Mouse (Mus musculus) frontal cortex, postnatal 14 days (tissue): ENCODE data around the gene Tmem151b.

Experiments
- DNase-seq, 2 experiments: peaks; one replicate each; pipeline ENCODE4 v3.0.0; 2022; ENCODE audit warnings: low spot score in 2 of 2

Tmem151b gene

GRCm38 (mm10) chr17:45584096-45584896, 34.8 kb upstream of the Tmem151b start:
- DNase-seq, result peak; percentile 63 to 79

- DNase-seq, result no peak
Observed at GRCm38 (mm10) chr17:45582715-45583355, 33.4 kb upstream of the Tmem151b start.

DNA sequence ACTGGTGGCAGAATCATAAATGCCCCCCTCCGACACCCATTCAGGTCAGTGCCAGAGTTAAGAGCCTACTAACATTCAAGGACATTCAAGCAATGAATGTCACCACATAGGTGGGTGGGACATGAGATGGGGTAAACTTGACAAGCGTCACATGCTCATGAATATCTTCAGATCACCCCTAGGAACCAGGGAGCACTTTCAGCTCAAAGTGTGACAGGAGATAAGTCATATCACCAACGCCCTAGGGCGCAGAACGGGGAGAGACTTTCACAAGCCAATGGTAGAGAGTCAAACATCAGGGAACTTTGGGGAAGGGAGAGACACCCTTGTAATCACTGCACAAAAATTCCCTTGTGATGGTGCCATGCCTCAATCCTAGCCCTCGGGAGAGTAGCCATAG, 32.7 kb upstream of the Tmem151b start:
- no peak for DNase-seq

DNA sequence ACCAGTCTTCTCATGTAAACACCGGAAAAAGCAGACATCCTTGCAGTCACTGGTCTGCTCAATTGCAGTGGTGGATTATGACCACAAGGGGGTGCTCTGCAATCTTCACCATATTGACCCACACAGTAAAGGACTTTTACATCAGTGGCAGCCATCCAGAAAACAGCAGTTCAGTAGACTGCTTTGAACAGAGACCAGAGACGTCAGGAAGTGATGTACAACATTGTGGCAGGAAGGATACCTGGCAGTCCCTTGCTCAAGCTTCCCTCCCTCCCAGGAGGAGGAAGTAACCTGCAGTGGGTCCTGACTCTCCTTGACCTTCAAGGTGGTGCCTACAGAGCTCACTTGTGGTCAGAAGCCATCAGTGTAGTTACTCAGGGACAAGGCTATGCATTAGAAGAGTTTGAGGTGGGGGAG, 32.1 kb upstream of the Tmem151b start:
- DNase-seq, result peak in 1 of 2 experiments; percentile 59

- DNase-seq, result no peak
Observed at GRCm38 (mm10) chr17:45580958-45581477, 31.5 kb upstream of the Tmem151b start.

DNA sequence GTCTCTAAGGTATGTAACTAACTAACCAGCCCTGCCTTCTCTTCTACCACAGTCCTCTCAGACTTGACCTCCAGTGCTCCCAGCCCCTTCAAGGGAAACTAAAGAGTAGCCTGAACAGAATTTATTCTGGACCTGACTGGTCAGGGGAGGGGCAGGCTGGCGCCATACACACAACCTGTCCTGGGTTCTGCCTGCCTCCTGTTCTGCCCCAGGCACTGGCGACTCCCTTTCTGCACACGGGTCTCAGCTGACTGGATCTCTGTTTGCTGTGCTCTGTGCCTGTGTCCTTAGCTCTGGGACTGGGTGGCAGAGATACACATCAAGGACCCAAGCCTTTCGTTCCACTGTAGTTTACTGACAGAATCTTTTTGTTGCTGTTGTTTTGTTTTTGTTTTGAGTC, 30.1 kb upstream of the Tmem151b start:
- DNase-seq, result no peak

GRCm38 (mm10) chr17:45578843-45579242, 29.4 kb upstream of the Tmem151b start:
- no peak for DNase-seq

DNA sequence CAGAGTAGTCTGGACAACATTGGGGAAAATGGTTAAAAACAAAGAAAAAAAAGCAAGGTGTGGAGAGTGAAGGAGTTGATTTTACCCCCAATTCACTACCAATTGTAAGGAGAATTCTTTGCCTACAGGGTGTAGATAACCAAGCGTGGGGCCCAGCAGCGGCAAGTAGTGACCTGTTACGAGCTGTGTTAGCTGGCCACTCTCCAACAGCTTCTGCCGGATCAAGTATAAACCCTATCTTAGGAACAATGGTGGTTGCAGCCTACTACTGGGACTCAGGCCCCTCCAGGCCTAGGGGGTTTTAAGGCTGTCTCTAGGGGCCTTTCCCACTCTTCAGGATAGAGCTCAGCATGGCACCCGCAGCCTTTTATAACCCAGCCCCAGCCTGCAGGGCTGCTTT, 28.8 kb upstream of the Tmem151b start:
- no peak for DNase-seq

- DNase-seq, result no peak
Observed at GRCm38 (mm10) chr17:45575123-45575897, 25.8 kb upstream of the Tmem151b start.

- DNase-seq, result peak; percentile 78 to 81
Observed at GRCm38 (mm10) chr17:45574129-45574761, 24.8 kb upstream of the Tmem151b start.

- DNase-seq, result peak; percentile 95 to 97
Observed at GRCm38 (mm10) chr17:45573780-45574123, 24.3 kb upstream of the Tmem151b start.

DNA sequence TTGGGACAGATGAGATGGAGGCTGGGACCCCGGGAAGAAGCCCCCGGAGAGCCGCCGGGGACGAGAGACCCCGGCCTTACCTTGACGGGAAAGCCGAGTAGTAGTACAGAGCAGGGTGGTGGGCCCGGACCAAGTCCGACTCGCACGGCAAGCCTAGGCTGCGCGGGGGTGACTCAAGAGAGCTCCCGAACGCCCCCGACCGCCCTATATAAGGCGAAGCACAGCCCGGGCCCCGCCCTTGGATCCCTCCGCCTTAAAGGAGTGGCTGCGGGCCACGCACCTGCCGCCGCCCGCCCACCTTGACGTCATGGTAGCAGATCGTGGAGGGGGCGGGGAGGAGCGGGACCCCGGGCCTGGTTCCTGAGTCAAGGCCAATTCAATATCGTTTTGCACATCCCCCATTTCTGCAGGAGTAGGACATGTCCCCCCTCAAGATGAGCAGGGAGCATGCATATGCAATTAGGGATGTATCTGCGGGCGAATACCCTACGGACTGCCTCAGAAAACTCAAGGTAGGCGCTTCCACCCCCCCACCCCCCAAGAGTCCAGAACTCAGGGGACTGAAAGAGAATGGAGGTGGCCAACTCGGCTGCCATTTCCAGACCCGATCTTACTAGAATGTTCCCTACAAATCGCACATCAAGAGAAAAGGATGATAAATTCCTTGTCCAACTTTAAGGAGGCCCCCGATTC, 23.8 kb upstream of the Tmem151b start, which contains the start of gene Hsp90ab1:
TSS of gene Hsp90ab1 (minus strand) at position 185 of the 693 bp plus-strand sequence.
- peak; percentile 97 to 99 for DNase-seq

GRCm38 (mm10) chr17:45572103-45573086, 22.9 kb upstream of the Tmem151b start:
- peak; percentile 58 to 70 for DNase-seq

DNA sequence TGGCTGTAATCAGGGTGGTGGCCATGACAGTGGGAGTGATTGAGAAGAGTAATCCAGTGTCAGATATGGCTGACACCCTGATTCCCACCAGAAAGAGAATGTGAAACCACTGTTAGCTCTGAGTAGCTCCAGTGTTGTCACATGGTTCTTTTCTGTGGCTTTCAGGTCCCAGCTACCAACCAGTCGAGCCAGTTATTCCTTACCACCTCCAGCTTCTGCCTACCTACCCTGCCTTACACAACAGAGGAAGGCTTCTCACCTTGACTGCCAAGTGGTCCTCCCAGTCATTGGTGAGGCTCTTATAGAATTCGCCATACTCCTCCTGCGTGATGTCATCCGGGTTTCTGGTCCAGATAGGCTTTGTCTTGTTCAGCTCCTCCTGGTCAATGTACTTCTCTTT, 20.5 kb upstream of the Tmem151b start:
- no peak for DNase-seq

DNA sequence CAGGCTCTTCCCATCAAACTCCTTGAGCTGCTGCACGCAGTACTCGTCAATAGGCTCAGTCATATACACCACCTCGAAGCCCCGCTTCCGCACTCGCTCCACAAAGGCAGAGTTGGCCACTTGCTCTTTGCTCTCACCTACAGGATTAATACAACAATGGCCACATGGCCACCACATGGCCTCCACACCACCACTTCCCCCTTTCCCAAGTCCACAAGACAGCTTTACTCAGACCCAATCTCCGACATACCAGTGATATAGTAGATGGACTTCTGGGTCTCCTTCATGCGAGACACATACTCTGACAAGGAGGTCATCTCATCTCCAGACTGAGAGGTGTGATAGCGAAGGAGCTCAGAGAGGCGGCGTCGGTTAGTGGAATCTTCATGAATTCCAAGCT, 19.5 kb upstream of the Tmem151b start:
- DNase-seq, result no peak

DNA sequence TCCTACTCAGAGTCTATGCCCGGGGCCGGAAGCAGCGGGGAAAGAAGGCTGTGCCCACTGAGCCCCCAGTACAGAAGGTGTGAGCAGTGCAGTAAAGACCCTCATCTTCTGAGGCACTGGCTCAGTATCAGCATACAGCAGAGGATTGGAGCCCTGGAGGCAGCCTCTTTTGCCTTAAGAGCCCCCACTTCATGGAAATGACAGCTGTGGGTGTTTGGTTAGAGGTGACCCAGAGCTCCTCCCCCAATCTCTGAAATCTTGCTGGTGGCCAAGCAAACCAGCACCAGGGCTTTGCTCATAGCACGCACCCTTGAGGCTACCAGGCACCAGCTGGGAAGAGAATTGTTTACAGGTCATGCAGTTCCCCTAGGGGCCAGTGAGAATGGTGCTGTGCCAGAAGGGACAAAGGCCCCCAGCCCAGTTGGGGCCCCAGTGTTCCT, 17.7 kb upstream of the Tmem151b start:
- no peak for DNase-seq

GRCm38 (mm10) chr17:45566360-45567161, 17.1 kb upstream of the Tmem151b start:
- no peak for DNase-seq

DNA sequence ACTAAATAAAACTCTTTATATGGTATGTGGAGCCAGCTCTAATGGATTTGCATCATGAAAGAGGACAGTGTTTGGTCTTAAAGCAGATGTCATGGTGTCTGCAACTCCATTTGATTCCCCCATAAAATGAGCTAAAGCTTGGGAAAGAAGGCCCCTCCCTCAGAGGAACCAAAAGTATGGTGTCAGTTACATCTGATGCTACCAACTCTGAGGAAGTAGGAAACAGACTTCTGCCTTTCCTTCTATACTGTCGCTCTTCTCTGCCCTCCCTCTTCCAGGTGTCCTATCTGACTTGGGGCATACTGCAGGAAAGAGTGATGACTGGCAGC, 16.5 kb upstream of the Tmem151b start:
- DNase-seq, result no peak

DNA sequence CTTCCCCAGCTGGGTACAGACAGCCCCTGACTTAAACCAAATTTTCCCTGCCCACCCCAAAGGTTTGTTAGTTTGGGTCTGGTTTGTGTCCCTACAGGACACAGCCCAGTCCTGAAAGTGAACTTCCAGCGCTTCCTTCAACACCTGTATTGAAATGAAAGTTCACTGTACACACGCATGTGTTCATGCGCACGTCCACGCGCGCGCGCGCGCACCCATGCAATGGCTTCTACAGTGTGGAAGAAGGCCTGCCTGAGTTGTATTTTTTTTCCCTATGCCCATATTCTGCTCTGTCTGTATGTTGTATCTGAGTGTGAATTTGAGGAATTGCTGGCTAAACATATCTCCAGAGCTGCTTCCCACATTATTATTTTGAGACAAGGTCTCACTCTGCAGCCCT, 15.6 kb upstream of the Tmem151b start:
- no peak for DNase-seq
